Mouse (Mus musculus) midbrain, embryonic 13.5 days (tissue): ENCODE results near the gene Bicral. TPM values are rescaled to one million over a fixed set of nuclear protein-coding genes. Genes with fewer than 3 reads are reported as not detected.

ENCODE experiments used
- ATAC-seq: fragments of 200-750 bp; cut with Nextera tagmentation; 2 replicates; pipeline ENCODE4 v1.8.0; 2017; ENCODE audit warnings: mild to moderate bottlenecking, moderate TSS enrichment, moderate library complexity
- H3K27ac ChIP-seq: fragments of 300-500 bp; sonication (generic); 2 replicates; pipeline ENCODE4 v1.5.1; 2015; ENCODE audit warnings: inconsistent platforms, mild to moderate bottlenecking, moderate library complexity
- H3K27me3 ChIP-seq: fragments of 300-500 bp; sonication (generic); 2 replicates; pipeline ENCODE4 v1.6.1; 2015; ENCODE audit warnings: mild to moderate bottlenecking, inconsistent platforms
- H3K36me3 ChIP-seq: fragments of 300-500 bp; sonication (generic); 2 replicates; pipeline ENCODE4 v1.6.1; 2015; ENCODE audit warnings: mild to moderate bottlenecking, inconsistent platforms
- H3K4me1 ChIP-seq: fragments of 300-500 bp; sonication (generic); replicated peaks from 2 replicates; pipeline ENCODE4 v1.6.1; 2015; ENCODE audit warnings: inconsistent platforms
- H3K4me2 ChIP-seq: fragments of 300-500 bp; sonication (generic); replicated peaks from 2 replicates; pipeline ENCODE4 v1.6.1; 2015; ENCODE audit warnings: moderate library complexity, mild to moderate bottlenecking, inconsistent platforms
- H3K4me3 ChIP-seq: fragments of 300-500 bp; sonication (generic); replicated peaks from 2 replicates; pipeline ENCODE4 v1.5.1; 2015; ENCODE audit warnings: mild to moderate bottlenecking, inconsistent platforms
- H3K9ac ChIP-seq: fragments of 300-500 bp; sonication (generic); replicated peaks from 2 replicates; pipeline ENCODE4 v1.6.1; 2015; ENCODE audit warnings: mild to moderate bottlenecking, inconsistent platforms
- H3K9me3 ChIP-seq: fragments of 300-500 bp; sonication (generic); 2 replicates; pipeline ENCODE4 v1.6.1; 2016; ENCODE audit warnings: mild to moderate bottlenecking, inconsistent platforms
- WGBS: fragments of 180-500 bp; shearing (Covaris S2); methylation state at CpG from one replicate; pipeline ENCODE4 v1.1.7; 2015; 5-methylcytosine and 5-hydroxymethylcytosine counted together
- polyA plus RNA-seq: library from polyadenylated mRNA; unstranded; fragments of >200 nt; fragmentation: Nextera tagmentation; extraction: Ambion mirVana; gene quantifications from 2 replicates; pipeline ENCODE4 v1.2.1, GENCODE M21; 2015

The Bicral gene
- polyA plus RNA-seq, 1 experiment from 2014 or later = 9.4 TPM

- Histone ChIP-seq H3K27ac (no peak overlapping the region), H3K27me3 (no peaks in the 10 kb centered on the region), H3K36me3 (no peaks in the 10 kb centered on the region), H3K4me2 (no peak overlapping the region), H3K9ac (no peak overlapping the region), H3K4me1 (no peaks in the 10 kb centered on the region), H3K9me3 (no peaks in the 10 kb centered on the region), H3K4me3 (no peak overlapping the region)
- 84% methylated on average over 12 of the region's 12 CpGs for WGBS
- no peak for ATAC-seq
Observed at GRCm38 (mm10) chr17:46758753-46759152, 99.5 kb downstream of the Bicral start.

DNA sequence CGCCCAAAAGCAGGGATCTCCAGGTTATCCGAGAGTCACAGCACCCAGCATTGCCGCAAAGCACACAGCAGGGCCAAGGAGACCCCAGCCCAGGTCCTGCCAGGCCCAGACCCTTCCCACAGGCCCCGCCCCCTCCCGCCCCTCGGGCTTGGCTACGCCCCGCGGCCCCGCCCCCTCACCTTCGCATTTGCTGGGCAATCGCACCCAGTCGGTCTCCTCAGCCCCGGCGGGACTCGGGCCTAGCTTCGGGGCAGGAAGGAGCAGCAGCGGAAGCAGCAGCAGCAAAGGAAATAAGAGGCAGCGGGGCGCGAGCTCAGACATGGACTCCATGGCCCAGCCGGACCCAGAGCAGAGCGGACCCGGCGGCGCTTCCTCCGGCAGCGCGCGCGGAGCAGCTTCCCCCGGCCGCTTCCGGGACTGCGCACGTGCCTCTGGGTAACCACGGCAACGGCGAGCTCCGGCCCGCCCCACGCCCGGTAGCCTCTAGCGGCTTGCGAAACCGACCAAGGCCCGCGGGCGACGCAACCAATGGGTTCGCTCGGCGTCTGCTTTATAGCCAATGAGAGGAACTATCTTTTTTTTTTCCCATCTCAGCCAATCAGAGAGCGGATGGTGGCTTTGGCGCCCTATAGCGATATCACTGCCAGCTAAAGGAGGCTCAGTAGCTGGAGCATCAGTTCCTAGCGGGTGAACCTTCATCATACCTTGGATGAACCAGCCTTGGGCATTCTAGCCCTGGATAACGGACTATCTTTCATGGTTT lies 106.3 kb downstream of the Bicral start, which contains the start of gene Cnpy3:
TSS of gene Cnpy3 (minus strand) at position 421 of the 763 bp plus-strand sequence.
- peak within 1 kb of the TSS; percentile 82 for H3K4me2 ChIP-seq
- H3K27ac ChIP-seq = peak within 1 kb of the TSS; percentile 92
- under 1% methylated on average over 56 of the region's 58 CpGs for WGBS
- H3K9me3 ChIP-seq = no peaks in the 10 kb centered on the region
- peaks cover 5% of the 10 kb centered on the region; the same call in 1 of the 2 replicates for H3K36me3 ChIP-seq
- peak; percentile 99 for ATAC-seq
- H3K4me1 ChIP-seq = peaks cover 19% of the 10 kb centered on the region
- H3K27me3 ChIP-seq = no peaks in the 10 kb centered on the region
- peak within 1 kb of the TSS; percentile 83 for H3K9ac ChIP-seq
- H3K4me3 ChIP-seq = peak within 1 kb of the TSS; percentile 82

DNA sequence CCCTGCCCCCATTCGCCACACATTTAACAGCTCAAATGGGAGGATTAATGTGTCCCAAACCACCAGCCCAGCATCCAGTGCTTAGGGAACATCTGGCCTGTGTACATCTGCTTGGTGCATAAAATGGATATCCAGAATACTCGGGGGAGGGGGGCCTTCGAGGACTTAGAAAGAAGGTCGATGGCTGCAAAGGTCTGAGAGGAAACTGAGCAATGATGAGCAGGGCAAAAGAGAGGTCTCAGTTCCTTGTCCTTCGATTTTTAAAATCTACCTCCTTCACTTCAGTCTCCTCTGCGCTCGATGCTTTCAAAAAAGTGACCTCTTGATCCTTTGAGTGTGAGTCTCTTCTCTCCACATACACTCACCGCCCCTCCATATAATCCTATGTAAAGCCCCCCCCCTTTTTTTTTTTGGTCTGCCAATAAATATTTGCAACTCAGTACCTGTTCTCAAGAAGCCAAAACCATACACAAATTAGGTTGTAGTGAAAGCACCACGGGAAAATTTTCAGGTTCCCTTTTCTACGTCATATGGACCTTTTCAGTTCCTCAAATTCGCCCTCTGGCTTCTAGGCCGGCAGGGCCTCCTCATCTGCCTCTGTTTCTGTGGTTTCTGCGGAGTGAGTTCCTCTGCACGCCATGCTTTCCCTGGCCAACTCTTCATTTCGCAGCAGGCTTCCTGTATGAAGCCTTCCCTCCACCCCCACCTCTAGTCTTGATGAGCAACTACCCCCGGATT lies 107.1 kb downstream of the Bicral start:
- Histone ChIP-seq H3K27me3 (no peaks in the 10 kb centered on the region), H3K36me3 (peaks cover 11% of the 10 kb centered on the region)
- WGBS = 26% methylated on average over 16 of the region's 16 CpGs

GRCm38 (mm10) chr17:46750580-46750979 lies 107.7 kb downstream of the Bicral start:
- Histone ChIP-seq H3K36me3 (peaks cover 18% of the 10 kb centered on the region), H3K4me1 (peaks cover 19% of the 10 kb centered on the region), H3K9me3 (no peaks in the 10 kb centered on the region), H3K4me3 (peak overlapping the region; percentile 82), H3K4me2 (peak overlapping the region; percentile 82), H3K9ac (peak overlapping the region; percentile 83), H3K27me3 (no peaks in the 10 kb centered on the region), H3K27ac (0 out of 2 replicates have a peak overlapping the region, but pooled peaks have one; percentile 92)
- 90% methylated on average over 4 of the region's 4 CpGs for WGBS
- ATAC-seq = no peak

More for the DNA sequence above, 107.1 kb downstream of the Bicral start:
- Histone ChIP-seq H3K4me1 (peaks cover 19% of the 10 kb centered on the region), H3K9me3 (no peaks in the 10 kb centered on the region), H3K4me2 (peak overlapping the region; percentile 82), H3K27ac (peak overlapping the region; percentile 92), H3K4me3 (peak overlapping the region; percentile 82), H3K9ac (peak overlapping the region; percentile 83)
- ATAC-seq = no peak

DNA sequence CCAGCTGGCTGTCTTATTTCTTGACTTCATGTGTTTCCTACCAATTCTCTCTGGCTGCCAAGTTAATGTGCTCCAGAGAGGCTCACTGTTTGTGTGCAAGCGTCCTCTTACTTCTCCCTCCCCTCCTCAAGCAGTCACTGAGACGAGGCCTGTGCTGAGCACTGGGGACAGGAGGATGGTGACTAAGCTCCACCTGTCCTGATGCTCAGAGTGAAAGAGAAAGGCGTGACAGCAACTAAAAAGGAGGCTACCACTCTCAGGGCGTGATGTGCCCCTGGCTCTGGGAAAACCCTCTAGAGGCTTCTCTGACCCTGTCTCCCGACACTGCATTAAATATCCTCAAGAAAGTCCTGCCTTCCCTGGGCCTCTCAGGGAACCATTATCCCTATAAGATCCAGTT lies 109.0 kb downstream of the Bicral start:
- ATAC-seq = no peak
- Histone ChIP-seq H3K36me3 (peaks cover 24% of the 10 kb centered on the region), H3K9ac (no peak overlapping the region), H3K27ac (no peak overlapping the region), H3K27me3 (no peaks in the 10 kb centered on the region), H3K4me1 (peaks cover 19% of the 10 kb centered on the region), H3K4me3 (no peak overlapping the region), H3K4me2 (no peak overlapping the region), H3K9me3 (no peaks in the 10 kb centered on the region)
- WGBS = 90% methylated on average over 5 of the region's 5 CpGs

Other genes with a start within 250 kb of the Bicral start
- 33.4 and 37.5 TPM in 2 replicates for gene Ptk7, start 229.0 kb downstream of the Bicral start, polyA plus RNA-seq
- gene Klc4, start 212.5 kb downstream of the Bicral start, polyA plus RNA-seq = 49.1 and 54.1 TPM in 2 replicates
- 75.1 and 89.5 TPM in 2 replicates for gene Mrpl2, start 212.3 kb downstream of the Bicral start, polyA plus RNA-seq
- gene Cul7, start 208.1 kb downstream of the Bicral start, polyA plus RNA-seq = 41.6 and 46.3 TPM in 2 replicates
- 48.1 and 49.9 TPM in 2 replicates for gene Rrp36, start 184.1 kb downstream of the Bicral start, polyA plus RNA-seq
- 237 and 241 TPM in 2 replicates for gene Mea1, start 179.7 kb downstream of the Bicral start, polyA plus RNA-seq
- gene Klhdc3, start 177.6 kb downstream of the Bicral start, polyA plus RNA-seq = 152 TPM in 2 replicates
- gene Ppp2r5d, start 153.4 kb downstream of the Bicral start, polyA plus RNA-seq = 88.6 and 94.5 TPM in 2 replicates
- gene Pex6, start 147.0 kb downstream of the Bicral start, polyA plus RNA-seq = 21.3 and 24.3 TPM in 2 replicates
- 0.80 and 0.81 TPM in 2 replicates for gene Gnmt, start 129.3 kb downstream of the Bicral start, polyA plus RNA-seq
- gene Cnpy3, start 106.3 kb downstream of the Bicral start, polyA plus RNA-seq = 55.7 and 59.8 TPM in 2 replicates
- 0.24 and 0.46 TPM in 2 replicates for gene Ptcra, start 94.8 kb downstream of the Bicral start, polyA plus RNA-seq
- gene 2310039H08Rik, start 85.8 kb downstream of the Bicral start, polyA plus RNA-seq = 53.4 and 54.0 TPM in 2 replicates
- 119 and 125 TPM in 2 replicates for gene Rpl7l1, start 75.8 kb downstream of the Bicral start, polyA plus RNA-seq
- gene Tbcc, start 32.2 kb upstream of the Bicral start, polyA plus RNA-seq = 56.6 and 68.3 TPM in 2 replicates
- gene Prph2, start 52.0 kb upstream of the Bicral start, polyA plus RNA-seq = not detected in 2 replicates
- 16.7 and 18.0 TPM in 2 replicates for gene Ubr2, start 152.1 kb upstream of the Bicral start, polyA plus RNA-seq